Mouse (Mus musculus) liver, adult 2 months (tissue): ENCODE data around the gene Ndufb4. TPM values are rescaled to one million over a fixed set of nuclear protein-coding genes. Genes with fewer than 3 reads are reported as not detected.

Experiments used
- DNase-seq: peaks from one replicate; pipeline ENCODE4 v3.0.0-alpha.2; 2011; ENCODE audit warnings: low read depth, low spot score; ENCODE audit errors: extremely low read depth
- H3K27ac ChIP-seq: fragments of 200-500 bp; replicated peaks from 2 replicates; pipeline ENCODE4 v1.5.1; 2012; ENCODE audit warnings: low read depth, mild to moderate bottlenecking, control low read depth, inconsistent platforms, low read length; ENCODE audit not compliant: insufficient read depth
- H3K27me3 ChIP-seq: fragments of 200-500 bp; 2 replicates; pipeline ENCODE4 v1.6.1; 2012; ENCODE audit warnings: mild to moderate bottlenecking, moderate library complexity, low read length, inconsistent platforms; ENCODE audit not compliant: control insufficient read depth, insufficient read depth
- H3K36me3 ChIP-seq: fragments of 200-500 bp; 2 replicates; pipeline ENCODE4 v1.6.1; 2012; ENCODE audit warnings: low read length, inconsistent platforms; ENCODE audit not compliant: control insufficient read depth, insufficient read depth
- H3K4me1 ChIP-seq: fragments of 200-500 bp; 2 replicates; pipeline ENCODE4 v1.6.1; 2011; ENCODE audit warnings: low read length; ENCODE audit not compliant: control insufficient read depth, insufficient read depth
- H3K4me3 ChIP-seq: fragments of 200-500 bp; 2 replicates; pipeline ENCODE4 v1.5.1; 2011; ENCODE audit warnings: low read depth, mild to moderate bottlenecking, control low read depth, low read length, moderate library complexity; ENCODE audit not compliant: insufficient read depth
- H3K79me2 ChIP-seq: fragments of 200-500 bp; 2 replicates; pipeline ENCODE4 v1.6.1; 2012; ENCODE audit warnings: inconsistent platforms, mild to moderate bottlenecking, low read length, moderate library complexity; ENCODE audit not compliant: control insufficient read depth, insufficient read depth
- H3K9ac ChIP-seq: fragments of 200-500 bp; 2 replicates; pipeline ENCODE4 v1.6.1; 2012; ENCODE audit warnings: low read depth, mild to moderate bottlenecking, control low read depth, inconsistent platforms, low read length
- CTCF ChIP-seq: fragments of 200-500 bp; IDR thresholded peaks from 2 replicates; pipeline ENCODE4 v1.5.1; 2011; ENCODE audit warnings: low read depth, low read length, control low read depth
- POLR2A ChIP-seq: fragments of 200-500 bp; IDR thresholded peaks from 2 replicates; pipeline ENCODE4 v1.6.1; 2011; ENCODE audit warnings: low read length, control low read depth; ENCODE audit not compliant: insufficient read depth; ENCODE audit errors: extremely low read depth
- WGBS: fragments of 180-500 bp; shearing (Covaris S2); methylation state at CpG from one replicate; pipeline ENCODE4 v1.1.7; 2018; 5-methylcytosine and 5-hydroxymethylcytosine counted together
- polyA plus RNA-seq: library from polyadenylated mRNA; depleted of rRNA; stranded (reverse); fragments of >200 nt; gene quantifications from 2 replicates; pipeline ENCODE4 v1.2.3, GENCODE M21; 2012
- total RNA-seq: library from RNA; depleted of rRNA; stranded (reverse); fragments of >200 nt; gene quantifications from 2 replicates; pipeline ENCODE4 v1.2.3, GENCODE M21; 2014

Gene Ndufb4
- total and polyA plus RNA-seq, 2 experiments: 54.4 to 79.9 TPM

DNA sequence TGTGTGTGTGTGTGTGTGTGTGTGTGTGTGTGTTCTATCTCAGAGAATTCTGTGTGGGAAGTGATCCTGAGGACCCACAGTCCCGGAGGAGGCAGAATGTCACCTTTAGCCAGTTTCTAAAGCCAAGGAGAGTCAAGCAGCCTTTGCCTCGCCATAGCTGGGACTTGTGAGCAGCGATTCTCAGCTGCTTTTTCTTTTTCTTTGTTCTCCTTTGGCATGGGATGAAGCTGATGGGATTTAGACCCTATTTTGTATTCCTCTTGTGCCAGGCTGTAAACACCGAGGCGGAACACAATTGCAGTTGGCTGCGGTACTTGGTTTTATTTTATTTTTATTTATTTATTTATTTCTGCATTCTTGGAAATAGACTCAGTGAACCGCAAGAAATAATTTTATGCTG is 25.2 kb downstream of the Ndufb4 start:
- Histone ChIP-seq H3K79me2 (no peaks in the 10 kb centered on the region), H3K4me3 (no peak overlapping the region), H3K36me3 (peaks cover 84% of the 10 kb centered on the region), H3K4me1 (no peaks in the 10 kb centered on the region), H3K27me3 (no peaks in the 10 kb centered on the region), H3K9ac (no peak overlapping the region), H3K27ac (no peak overlapping the region)
- 88% methylated on average over 7 of the region's 7 CpGs for WGBS
- no peak for TF ChIP-seq POLR2A
- no peak for TF ChIP-seq CTCF
- DNase-seq: no peak

DNA sequence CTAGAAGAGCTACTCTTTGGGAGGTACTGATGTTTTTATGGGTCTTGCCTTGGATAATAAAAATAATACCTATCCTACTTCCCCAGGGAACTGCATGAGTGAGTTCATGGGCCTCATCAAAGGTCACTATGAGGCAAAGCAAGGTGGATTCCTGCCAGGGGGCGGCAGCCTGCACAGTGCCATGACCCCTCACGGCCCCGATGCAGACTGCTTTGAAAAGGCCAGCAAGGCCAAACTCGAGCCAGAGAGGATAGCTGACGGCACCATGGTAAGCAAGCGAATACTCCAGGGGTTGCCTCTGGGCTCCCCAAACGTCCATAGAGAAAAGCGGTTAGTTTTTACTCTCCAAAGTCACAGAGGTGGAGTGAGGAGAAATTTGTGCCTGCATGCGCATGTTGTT is 25.9 kb downstream of the Ndufb4 start:
- H3K27ac ChIP-seq: no peak overlapping the region
- TF ChIP-seq POLR2A (no peak), CTCF (no peak)
- no peak overlapping the region for H3K4me3 ChIP-seq
- H3K79me2 ChIP-seq: no peaks in the 10 kb centered on the region
- peak; percentile 57 for DNase-seq
- no peak overlapping the region for H3K9ac ChIP-seq
- no peaks in the 10 kb centered on the region for H3K4me1 ChIP-seq
- peaks cover 87% of the 10 kb centered on the region for H3K36me3 ChIP-seq
- WGBS: 39% methylated on average over 9 of the region's 9 CpGs
- no peaks in the 10 kb centered on the region for H3K27me3 ChIP-seq

DNA sequence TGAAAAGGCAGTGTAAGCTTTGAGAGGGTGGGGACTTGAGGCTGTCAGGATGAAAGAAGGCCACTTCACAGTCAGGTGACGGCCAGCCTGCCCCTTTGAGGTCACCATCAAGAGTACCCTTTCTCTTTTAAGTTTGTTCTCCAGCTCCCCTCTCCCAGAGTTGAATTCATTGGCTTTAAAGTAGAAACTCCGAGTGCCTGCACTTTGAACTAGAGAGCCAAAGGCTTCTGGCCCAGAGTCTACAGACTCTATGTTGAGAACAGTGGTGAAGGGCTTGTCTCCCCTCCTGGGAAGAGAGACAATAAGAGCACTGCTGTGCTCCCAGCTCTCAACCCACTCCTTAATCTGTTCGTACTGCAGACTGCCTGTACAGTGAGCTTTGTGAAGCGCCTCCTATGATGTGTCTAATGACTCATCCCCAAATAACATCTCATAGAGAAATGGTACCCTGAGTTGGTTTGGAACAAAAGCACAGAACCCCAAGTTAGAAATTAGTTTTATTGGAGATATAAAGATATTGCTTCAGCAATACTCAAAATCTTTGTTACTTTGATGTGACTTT is 27.8 kb downstream of the Ndufb4 start:
- WGBS: 83% methylated on average over 4 of the region's 4 CpGs

DNA sequence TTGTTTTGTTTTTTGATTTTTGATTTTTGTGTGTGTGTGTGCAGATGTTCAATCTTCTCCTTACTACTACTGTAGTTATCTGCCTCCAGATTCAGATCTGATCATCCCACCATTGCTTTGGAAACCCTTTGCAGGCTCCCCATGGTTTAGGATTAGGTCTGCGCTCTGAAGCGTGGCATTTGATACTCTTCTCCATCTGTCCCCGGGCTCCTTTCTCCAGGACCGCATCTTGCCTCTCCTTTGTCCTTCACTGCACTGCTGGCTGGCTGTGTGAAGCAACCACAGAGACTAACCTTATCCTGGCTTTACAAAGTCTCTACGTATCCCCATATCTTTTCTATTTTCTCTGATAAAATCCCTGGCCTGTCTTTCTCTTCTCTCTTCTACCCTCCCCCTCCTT is 31.3 kb downstream of the Ndufb4 start:
- H3K36me3 ChIP-seq: peaks cover 92% of the 10 kb centered on the region
- H3K79me2 ChIP-seq: no peaks in the 10 kb centered on the region
- no peaks in the 10 kb centered on the region for H3K27me3 ChIP-seq
- H3K4me3 ChIP-seq: no peak overlapping the region
- H3K27ac ChIP-seq: no peak overlapping the region
- no peak for TF ChIP-seq POLR2A
- no peak for TF ChIP-seq CTCF
- H3K4me1 ChIP-seq: no peaks in the 10 kb centered on the region
- no peak overlapping the region for H3K9ac ChIP-seq
- 91% methylated on average over 5 of the region's 5 CpGs for WGBS
- DNase-seq: no peak

More for the DNA sequence above, 27.8 kb downstream of the Ndufb4 start:
- Histone ChIP-seq H3K4me1 (no peaks in the 10 kb centered on the region), H3K9ac (no peak overlapping the region), H3K79me2 (no peaks in the 10 kb centered on the region), H3K27me3 (no peaks in the 10 kb centered on the region), H3K36me3 (peaks cover 91% of the 10 kb centered on the region), H3K27ac (no peak overlapping the region), H3K4me3 (no peak overlapping the region)
- DNase-seq: no peak
- TF ChIP-seq POLR2A (no peak), CTCF (no peak)

DNA sequence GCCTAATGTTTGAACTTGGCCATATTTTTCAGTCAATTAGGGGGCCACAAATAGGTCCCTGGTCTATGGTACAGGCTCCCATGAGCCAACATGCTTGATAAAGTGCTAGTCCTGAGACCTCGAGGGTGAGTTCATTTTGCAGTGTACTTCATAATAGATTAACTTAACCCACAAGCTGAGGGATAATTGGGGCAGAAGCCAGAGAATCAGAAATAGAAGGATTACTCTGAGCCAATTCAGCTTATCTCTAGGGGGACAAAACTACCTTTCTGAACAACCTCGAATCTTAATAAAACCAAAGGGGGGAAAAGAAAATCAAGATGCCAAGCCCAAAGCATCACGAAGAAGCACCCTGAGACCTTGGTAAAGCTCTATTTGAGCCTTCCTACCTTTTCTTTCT is 31.9 kb downstream of the Ndufb4 start:
- H3K4me3 ChIP-seq: no peak overlapping the region
- H3K36me3 ChIP-seq: peaks cover 92% of the 10 kb centered on the region
- WGBS: 61% methylated on average over 3 of the region's 3 CpGs
- H3K79me2 ChIP-seq: no peaks in the 10 kb centered on the region
- no peak overlapping the region for H3K9ac ChIP-seq
- TF ChIP-seq CTCF: no peak
- TF ChIP-seq POLR2A: no peak
- no peaks in the 10 kb centered on the region for H3K27me3 ChIP-seq
- no peak overlapping the region for H3K27ac ChIP-seq
- no peak for DNase-seq
- no peaks in the 10 kb centered on the region for H3K4me1 ChIP-seq

DNA sequence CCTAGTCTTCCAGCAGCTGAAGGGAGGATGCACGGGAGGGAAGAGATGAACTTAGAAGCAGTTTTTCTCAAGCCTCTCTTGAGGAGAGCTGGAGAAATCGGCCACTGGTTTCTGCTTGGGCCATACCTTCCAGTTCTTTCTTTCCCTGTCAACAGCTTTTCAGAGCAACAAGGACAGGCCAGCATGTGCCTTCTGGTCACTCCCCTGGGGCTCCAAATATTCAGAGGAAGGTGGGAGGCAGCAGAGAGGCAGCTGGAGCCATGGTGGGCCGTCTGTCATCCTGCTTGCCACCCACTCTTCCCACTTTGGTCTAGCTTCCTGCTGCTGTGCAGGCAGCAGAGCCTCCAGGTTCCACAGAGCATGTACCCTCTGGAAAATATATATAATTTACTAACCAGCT is 36.6 kb downstream of the Ndufb4 start:
- no peak for DNase-seq
- Histone ChIP-seq H3K27me3 (no peaks in the 10 kb centered on the region), H3K27ac (no peak overlapping the region), H3K4me1 (no peaks in the 10 kb centered on the region), H3K36me3 (peaks cover 94% of the 10 kb centered on the region), H3K4me3 (no peak overlapping the region), H3K79me2 (no peaks in the 10 kb centered on the region), H3K9ac (no peak overlapping the region)
- 65% methylated on average over 3 of the region's 3 CpGs for WGBS
- no peak for TF ChIP-seq POLR2A
